Comparison of ENCODE assay signal across 26 mouse cellular contexts in genomic region chr2:148571018-148571417, GRCm38 (mm10).
DNase-seq lines count a peak whose midpoint lies in the region; ATAC-seq and TF ChIP-seq lines count a peak whose summit lies in the region.
"Had no signal": no experiment of that assay in that cellular context is flagged by ENCODE, and none has a peak within 500 bp of the region (broad histone marks: within the 10 kb centered on the region; RNA-seq: fewer than 3 reads in every experiment).

No protein-coding gene starts in this region.

- WGBS in intestine, embryonic 15.5 days = 51% methylated on average over 5 of the region's 5 CpGs
- 40% methylated on average over 5 of the region's 5 CpGs for WGBS in stomach, postnatal 0 days

- no peak overlapping the region for H3K4me3 ChIP-seq in intestine, embryonic 15.5 days (replicated peaks)
- H3K4me3 ChIP-seq in stomach, postnatal 0 days (ENCODE audit: low read depth, low read length) = no peak overlapping the region
- H3K4me3 ChIP-seq: embryonic facial prominence, embryonic 13.5 days; erythroblast, embryonic 14.5 days; forebrain, embryonic 13.5 days; hindbrain, embryonic 10.5 days; limb, embryonic 12.5 days; liver, embryonic 12.5 days; midbrain, embryonic 10.5 days had no signal

- H3K27me3 ChIP-seq in intestine, embryonic 15.5 days (replicated peaks) = no peaks in the 10 kb centered on the region
- H3K27me3 ChIP-seq in stomach, postnatal 0 days (ENCODE audit: control insufficient read depth, insufficient read depth, low read length) = no peaks in the 10 kb centered on the region
- H3K27me3 ChIP-seq: forebrain, embryonic 13.5 days; limb, embryonic 12.5 days; liver, embryonic 12.5 days; Patski had no signal

- peak overlapping the region; percentile 44; the same call in 1 of the 2 replicates for H3K27ac ChIP-seq in intestine, embryonic 15.5 days
- no peak overlapping the region for H3K27ac ChIP-seq in stomach, postnatal 0 days (replicated peaks)
- H3K27ac ChIP-seq: embryonic facial prominence, embryonic 13.5 days; forebrain, embryonic 13.5 days; hindbrain, embryonic 10.5 days; hindbrain, postnatal 0 days; kidney, postnatal 0 days; limb, embryonic 12.5 days; liver, embryonic 12.5 days; midbrain, embryonic 10.5 days had no signal

- DNase-seq in adrenal gland, adult (ENCODE audit: inconsistent age in 2 of 2, low spot score in 1 of 2) = peak; percentile 60 to 84
- no peak for DNase-seq in adrenal gland, postnatal 4 days (ENCODE audit: low spot score in 2 of 2)
- DNase-seq in urinary bladder, postnatal 36 days (ENCODE audit: low spot score in 2 of 2) = peak; percentile 12 to 20
- DNase-seq in urinary bladder, postnatal 4 days (ENCODE audit: low spot score in 2 of 2) = no peak
- DNase-seq in stomach, postnatal 0 days (ENCODE audit: low spot score) = peak; percentile 17
- no peak for DNase-seq in layer of hippocampus, postnatal 10 days (ENCODE audit: low spot score in 2 of 2)
- DNase-seq in MN1 (ENCODE audit: low spot score) = no peak
- DNase-seq: cerebellum, adult 2 months; cerebellum, postnatal 25 days; kidney, adult 2 months; lung, adult 18-20 months; lung, postnatal 10 days; right cerebral cortex, postnatal 14 days had no signal

- peak; percentile 66 for ATAC-seq in intestine, embryonic 15.5 days
- ATAC-seq in stomach, postnatal 0 days (ENCODE audit: low FRiP score, low TSS enrichment) = peak; percentile 90
- ATAC-seq: CD4-positive, CD25-positive, alpha-beta regulatory T cell, adult 4 months; forebrain, embryonic 13.5 days; hindbrain, postnatal 0 days; liver, embryonic 12.5 days; Patski had no signal

- TF ChIP-seq CTCF in stomach, postnatal 0 days (IDR thresholded peaks at IDR 0.05; ENCODE audit: low read depth) = no peak

- no peaks in the 10 kb centered on the region for H3K9me3 ChIP-seq in intestine, embryonic 15.5 days
- no peaks in the 10 kb centered on the region for H3K9me3 ChIP-seq in stomach, postnatal 0 days (ENCODE audit: control insufficient read depth, low read length)
- H3K9me3 ChIP-seq: embryonic facial prominence, embryonic 13.5 days; forebrain, embryonic 13.5 days; hindbrain, embryonic 10.5 days; limb, embryonic 12.5 days; liver, embryonic 12.5 days; midbrain, embryonic 10.5 days had no signal

- no peak overlapping the region for H3K9ac ChIP-seq in intestine, embryonic 15.5 days
- no peak overlapping the region for H3K9ac ChIP-seq in stomach, postnatal 0 days (ENCODE audit: low read length)
- H3K9ac ChIP-seq: embryonic facial prominence, embryonic 13.5 days; forebrain, embryonic 13.5 days; limb, embryonic 12.5 days; liver, embryonic 12.5 days had no signal

- no peaks in the 10 kb centered on the region for H3K36me3 ChIP-seq in intestine, embryonic 15.5 days
- H3K36me3 ChIP-seq in stomach, postnatal 0 days (ENCODE audit: control insufficient read depth, insufficient read depth, low read length) = no peaks in the 10 kb centered on the region
- H3K36me3 ChIP-seq: embryonic facial prominence, embryonic 13.5 days; hindbrain, embryonic 10.5 days; limb, embryonic 12.5 days; liver, embryonic 12.5 days; midbrain, embryonic 10.5 days had no signal

- no peak overlapping the region for H3K4me2 ChIP-seq in intestine, embryonic 15.5 days (replicated peaks)
- H3K4me2 ChIP-seq in stomach, postnatal 0 days (replicated peaks; ENCODE audit: low read depth) = no peak overlapping the region
- H3K4me2 ChIP-seq: embryonic facial prominence, embryonic 13.5 days; forebrain, embryonic 13.5 days; heart, embryonic 11.5 days; limb, embryonic 12.5 days; liver, embryonic 12.5 days had no signal

- H3K4me1 ChIP-seq in intestine, embryonic 15.5 days (replicated peaks) = 0 out of 2 replicates have a peak, but pooled peaks cover 3% of the 10 kb centered on the region
- 0 out of 2 replicates have a peak, but pooled peaks cover 3% of the 10 kb centered on the region for H3K4me1 ChIP-seq in stomach, postnatal 0 days (replicated peaks; ENCODE audit: control insufficient read depth, insufficient read depth)
- H3K4me1 ChIP-seq: embryonic facial prominence, embryonic 13.5 days; forebrain, embryonic 13.5 days; hindbrain, embryonic 10.5 days; limb, embryonic 12.5 days; liver, embryonic 12.5 days had no signal

- TF ChIP-seq EP300 in stomach, postnatal 0 days (optimal IDR thresholded peaks at IDR 0.05) = no peak

Comparison
In these comparisons a context has a peak if more than half of its experiments do, and no peak if none do; other contexts are left out.
1. DNase-seq: peak in adrenal gland, adult (2 of 2), urinary bladder, postnatal 36 days (2 of 2) and stomach, postnatal 0 days (single experiment); none in adrenal gland, postnatal 4 days (0 of 2), urinary bladder, postnatal 4 days (0 of 2), layer of hippocampus, postnatal 10 days (0 of 2) and MN1 (single experiment).